In the genomic region with DNA sequence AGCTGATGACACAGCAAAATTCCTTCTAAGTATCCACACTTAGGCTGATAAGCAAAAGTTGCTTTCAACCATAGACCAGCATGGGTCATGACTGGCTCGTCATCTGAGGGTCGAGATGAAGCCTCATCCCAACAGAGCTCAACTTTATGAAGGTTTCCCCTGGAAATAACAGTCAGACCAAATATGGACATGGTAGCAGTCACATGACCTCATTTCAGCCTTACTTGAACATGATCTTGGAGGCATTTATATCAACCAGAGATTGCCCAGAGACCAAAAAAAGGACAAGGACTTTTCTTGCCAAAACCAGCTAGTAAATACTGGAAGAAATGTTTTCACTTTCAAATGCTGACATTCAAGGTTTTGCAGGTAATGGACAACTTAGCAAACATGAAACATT, we compare ENCODE assay signal across 25 mouse cellular contexts. TPM values are rescaled to one million over a fixed set of nuclear protein-coding genes. Genes with fewer than 3 reads are reported as not detected.
"Had no signal": no experiment of that assay in that cellular context is flagged by ENCODE, and none has a peak within 500 bp of the region (broad histone marks: within the 10 kb centered on the region; RNA-seq: fewer than 3 reads in every experiment).

No protein-coding gene starts in this region.

- H3K27ac ChIP-seq: midbrain, embryonic 13.5 days; midbrain, embryonic 15.5 days; neural tube, embryonic 13.5 days; neural tube, embryonic 15.5 days had no signal

- H3K27me3 ChIP-seq: midbrain, embryonic 13.5 days; midbrain, embryonic 15.5 days; neural tube, embryonic 13.5 days; neural tube, embryonic 15.5 days had no signal

- DNase-seq: lung, adult 18-20 months; lung, embryonic 14.5 days; lung, postnatal 10 days; lung, postnatal 4 days; retina, postnatal 1 day; right cerebral cortex, adult 18-20 months; right cerebral cortex, postnatal 25 days; right cerebral cortex, postnatal 4 days; spleen, adult 18-20 months; thymus, adult 18-20 months; thymus, postnatal 14 days; thymus, postnatal 36 days had no signal

- ATAC-seq: midbrain, embryonic 13.5 days; midbrain, embryonic 15.5 days had no signal

- H3K4me2 ChIP-seq: lung, embryonic 14.5 days; midbrain, embryonic 11.5 days; midbrain, embryonic 13.5 days; midbrain, embryonic 15.5 days; neural tube, embryonic 13.5 days; neural tube, embryonic 15.5 days had no signal

- H3K4me3 ChIP-seq: midbrain, embryonic 13.5 days; midbrain, embryonic 15.5 days; neural tube, embryonic 13.5 days; neural tube, embryonic 15.5 days had no signal

- H3K9me3 ChIP-seq: midbrain, embryonic 13.5 days; midbrain, embryonic 15.5 days; neural tube, embryonic 13.5 days; neural tube, embryonic 15.5 days had no signal

- H3K4me1 ChIP-seq: midbrain, embryonic 13.5 days; midbrain, embryonic 15.5 days; neural tube, embryonic 13.5 days; neural tube, embryonic 15.5 days had no signal

- H3K9ac ChIP-seq: lung, embryonic 14.5 days; midbrain, embryonic 13.5 days; midbrain, embryonic 15.5 days; neural tube, embryonic 13.5 days; neural tube, embryonic 15.5 days had no signal

- H3K36me3 ChIP-seq: midbrain, embryonic 13.5 days; midbrain, embryonic 15.5 days; neural tube, embryonic 13.5 days; neural tube, embryonic 15.5 days had no signal

RNA-seq across cellular contexts. Expression of a gene that starts 47.3 kb away (rescaled TPM):
- total RNA-seq: megakaryocyte, adult 5-6 weeks; midbrain, postnatal 0 days; monocyte, adult 5-6 weeks had no signal
- polyA plus RNA-seq: lung, embryonic 14.5 days; midbrain, embryonic 11.5 days; midbrain, embryonic 13.5 days; midbrain, embryonic 15.5 days; neural tube, embryonic 11.5 days; neural tube, embryonic 13.5 days; neural tube, embryonic 15.5 days; small intestine, adult 2 months; stomach, embryonic 14.5 days; stomach, embryonic 16.5 days; thymus, postnatal 0 days had no signal
